Mouse (Mus musculus): ENCODE data around the gene Zfp638. TPM values are rescaled to one million over a fixed set of nuclear protein-coding genes. Genes with fewer than 3 reads are reported as not detected.
"Not testable (repeated sequence)": the region's sequence is repeated elsewhere in the genome, so short reads cannot be mapped to it uniquely, and the experiment has no call there.

Zfp638 gene
- total and polyA plus RNA-seq, 2 experiments from 2014 or later = 31.9 to 40.4 TPM

DNA sequence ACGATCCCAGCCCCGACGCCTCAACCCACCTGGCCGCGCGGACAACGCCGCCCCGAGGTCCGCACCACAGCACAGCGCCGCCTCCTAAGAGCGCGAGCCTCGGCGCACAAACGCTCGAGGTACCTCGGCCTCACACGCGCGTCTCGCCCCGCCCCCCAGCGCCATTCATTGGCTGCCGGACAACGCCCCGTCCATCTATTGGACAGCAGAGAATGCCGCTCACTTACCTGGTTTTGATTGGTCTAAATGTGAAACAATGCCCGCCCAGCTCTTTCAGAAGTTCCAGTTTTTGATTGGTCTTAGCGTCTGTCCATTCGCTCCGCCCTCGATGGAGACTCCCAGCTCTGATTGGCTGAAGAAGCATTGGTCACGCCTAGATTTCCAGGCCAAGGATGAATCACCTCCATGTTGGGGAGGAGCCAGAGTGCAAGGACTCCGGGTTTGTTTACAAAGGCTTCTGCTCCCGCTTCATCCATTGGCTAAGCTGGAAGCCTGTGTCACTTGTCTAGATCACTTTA is 35.2 kb upstream of the Zfp638 start, which contains the start of gene Paip2b:
Gene Paip2b (minus strand): TSS at position 136 of the 518 bp plus-strand sequence.
- H3K27me3 ChIP-seq (ENCODE audit: control insufficient read depth, insufficient read depth, low read length) = no peaks in the 10 kb centered on the region
- WGBS = under 1% methylated on average over 37 of the region's 37 CpGs
- peaks cover 20% of the 10 kb centered on the region; the same call in 1 of the 2 replicates for H3K4me1 ChIP-seq (ENCODE audit: control insufficient read depth, insufficient read depth)
- H3K9ac ChIP-seq (replicated peaks; ENCODE audit: low read depth, low read length) = peak within 1 kb of the TSS; percentile 77
- H3K9me3 ChIP-seq (replicated peaks; ENCODE audit: control insufficient read depth, low read length) = no peaks in the 10 kb centered on the region
- ATAC-seq (ENCODE audit: insufficient read depth, low read depth) = peak; percentile 97
- peak within 1 kb of the TSS; percentile 80 for H3K27ac ChIP-seq (ENCODE audit: low read depth)
- 0 out of 2 replicates have a peak, but pooled peaks cover 4% of the 10 kb centered on the region for H3K36me3 ChIP-seq (replicated peaks; ENCODE audit: control insufficient read depth, insufficient read depth, low read length)
- TF ChIP-seq CTCF (IDR thresholded peaks at IDR 0.05; ENCODE audit: low read depth) (peak; percentile 11; the same call in 1 of the 2 replicates), EP300 (IDR thresholded peaks at IDR 0.05; ENCODE audit: low read depth) (peak; percentile 94)
- H3K4me3 ChIP-seq (ENCODE audit: low read depth, low read length) = peak within 1 kb of the TSS; percentile 71
- peak; percentile 100 for DNase-seq (ENCODE audit: low spot score)
- H3K4me2 ChIP-seq (ENCODE audit: low read depth, low read length) = peak within 1 kb of the TSS; percentile 90

DNA sequence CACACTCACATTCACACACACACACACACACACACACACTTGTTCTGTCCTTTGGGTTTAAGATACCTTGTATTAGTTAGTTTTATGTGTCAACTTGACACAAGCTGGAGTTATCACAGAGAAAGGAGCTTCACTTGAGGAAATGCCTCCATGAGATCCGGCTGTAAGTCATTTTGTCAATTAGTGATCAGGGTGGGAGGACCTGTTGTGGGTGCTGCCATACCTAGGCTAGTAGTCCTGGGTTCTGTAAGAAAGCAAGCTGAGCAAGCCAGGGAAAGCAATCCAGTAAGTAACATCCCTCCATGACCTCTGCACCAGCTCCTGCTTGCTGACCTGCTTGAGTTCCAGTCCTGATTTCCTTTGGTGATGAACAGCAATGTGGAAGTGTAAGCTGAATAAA is 34.5 kb upstream of the Zfp638 start:
- H3K4me1 ChIP-seq (ENCODE audit: control insufficient read depth, insufficient read depth) = peaks cover 20% of the 10 kb centered on the region; the same call in 1 of the 2 replicates
- ATAC-seq (ENCODE audit: insufficient read depth, low read depth); H3K9ac ChIP-seq (replicated peaks; ENCODE audit: low read depth, low read length); DNase-seq (ENCODE audit: low spot score); H3K9me3 ChIP-seq (replicated peaks; ENCODE audit: control insufficient read depth, low read length); H3K36me3 ChIP-seq (replicated peaks; ENCODE audit: control insufficient read depth, insufficient read depth, low read length); H3K27me3 ChIP-seq (ENCODE audit: control insufficient read depth, insufficient read depth, low read length): not testable (repeated sequence)
- WGBS = 65% methylated on average over 1 of the region's 1 CpGs
- H3K27ac ChIP-seq (ENCODE audit: low read depth) = peak overlapping the region; percentile 80
- peak overlapping the region; percentile 41 for H3K4me3 ChIP-seq (ENCODE audit: low read depth, low read length)
- peak overlapping the region; percentile 55 for H3K4me2 ChIP-seq (ENCODE audit: low read depth, low read length)

- Histone ChIP-seq H3K36me3 (replicated peaks; ENCODE audit: control insufficient read depth, insufficient read depth, low read length) (no peaks in the 10 kb centered on the region), H3K9ac (replicated peaks; ENCODE audit: low read depth, low read length) (no peak overlapping the region), H3K4me2 (ENCODE audit: low read depth, low read length) (no peak overlapping the region), H3K9me3 (replicated peaks; ENCODE audit: control insufficient read depth, low read length) (no peaks in the 10 kb centered on the region), H3K4me1 (ENCODE audit: control insufficient read depth, insufficient read depth) (no peaks in the 10 kb centered on the region), H3K4me3 (ENCODE audit: low read depth, low read length) (no peak overlapping the region), H3K27ac (ENCODE audit: low read depth) (no peak overlapping the region), H3K27me3 (ENCODE audit: control insufficient read depth, insufficient read depth, low read length) (no peaks in the 10 kb centered on the region)
- ATAC-seq (ENCODE audit: insufficient read depth, low read depth) (no peak), DNase-seq (ENCODE audit: low spot score) (no peak)
- 90% methylated on average over 2 of the region's 2 CpGs for WGBS
- TF ChIP-seq CTCF (IDR thresholded peaks at IDR 0.05; ENCODE audit: low read depth) (no peak), EP300 (IDR thresholded peaks at IDR 0.05; ENCODE audit: low read depth) (no peak)
Measured at GRCm38 (mm10) chr6:83836826-83837225, 30.1 kb upstream of the Zfp638 start.

- ATAC-seq (ENCODE audit: insufficient read depth, low read depth) (no peak), DNase-seq (ENCODE audit: low spot score) (no peak)
- H3K36me3 ChIP-seq (replicated peaks; ENCODE audit: control insufficient read depth, insufficient read depth, low read length) = no peaks in the 10 kb centered on the region
- TF ChIP-seq EP300 (IDR thresholded peaks at IDR 0.05; ENCODE audit: low read depth) (no peak), CTCF (IDR thresholded peaks at IDR 0.05; ENCODE audit: low read depth) (no peak)
- H3K9ac ChIP-seq (replicated peaks; ENCODE audit: low read depth, low read length) = no peak overlapping the region
- H3K27me3 ChIP-seq (ENCODE audit: control insufficient read depth, insufficient read depth, low read length) = no peaks in the 10 kb centered on the region
- H3K27ac ChIP-seq (ENCODE audit: low read depth) = no peak overlapping the region
- no peak overlapping the region for H3K4me2 ChIP-seq (ENCODE audit: low read depth, low read length)
- H3K4me1 ChIP-seq (ENCODE audit: control insufficient read depth, insufficient read depth) = no peaks in the 10 kb centered on the region
- H3K4me3 ChIP-seq (ENCODE audit: low read depth, low read length) = no peak overlapping the region
- no peaks in the 10 kb centered on the region for H3K9me3 ChIP-seq (replicated peaks; ENCODE audit: control insufficient read depth, low read length)
- WGBS = 49% methylated on average over 2 of the region's 2 CpGs
Measured at GRCm38 (mm10) chr6:83838046-83838445, 28.9 kb upstream of the Zfp638 start.

- TF ChIP-seq CTCF (IDR thresholded peaks at IDR 0.05; ENCODE audit: low read depth) (no peak), EP300 (IDR thresholded peaks at IDR 0.05; ENCODE audit: low read depth) (no peak)
- Histone ChIP-seq H3K4me2 (ENCODE audit: low read depth, low read length) (no peak overlapping the region), H3K9me3 (replicated peaks; ENCODE audit: control insufficient read depth, low read length) (no peaks in the 10 kb centered on the region), H3K4me1 (ENCODE audit: control insufficient read depth, insufficient read depth) (no peaks in the 10 kb centered on the region), H3K4me3 (ENCODE audit: low read depth, low read length) (no peak overlapping the region), H3K9ac (replicated peaks; ENCODE audit: low read depth, low read length) (no peak overlapping the region), H3K27me3 (ENCODE audit: control insufficient read depth, insufficient read depth, low read length) (no peaks in the 10 kb centered on the region), H3K36me3 (replicated peaks; ENCODE audit: control insufficient read depth, insufficient read depth, low read length) (no peaks in the 10 kb centered on the region), H3K27ac (ENCODE audit: low read depth) (no peak overlapping the region)
- DNase-seq (ENCODE audit: low spot score) (no peak), ATAC-seq (ENCODE audit: insufficient read depth, low read depth) (no peak)
- 79% methylated on average over 6 of the region's 6 CpGs for WGBS
Measured at GRCm38 (mm10) chr6:83840086-83840485, 26.8 kb upstream of the Zfp638 start.

DNA sequence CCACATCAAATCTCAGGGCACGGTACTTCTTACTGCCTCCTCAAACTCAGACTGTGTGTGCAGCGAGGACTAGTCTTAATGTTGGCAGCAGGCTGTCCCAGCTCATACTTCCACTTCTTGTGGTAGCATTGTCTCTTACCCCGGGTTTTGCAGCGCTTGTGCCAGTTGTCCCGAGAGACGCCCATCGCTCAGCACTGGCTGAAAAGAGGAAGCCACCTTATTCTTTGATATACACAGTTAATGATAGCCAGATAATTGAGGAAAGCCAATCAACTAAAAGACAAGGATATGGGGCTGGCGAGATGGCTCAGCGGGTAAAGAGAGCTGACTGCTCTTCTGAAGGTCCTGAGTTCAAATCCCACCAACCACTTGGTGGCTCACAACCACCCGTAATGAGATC is 22.0 kb upstream of the Zfp638 start:
- Histone ChIP-seq H3K4me1 (ENCODE audit: control insufficient read depth, insufficient read depth) (no peaks in the 10 kb centered on the region), H3K27me3 (ENCODE audit: control insufficient read depth, insufficient read depth, low read length) (no peaks in the 10 kb centered on the region), H3K9me3 (replicated peaks; ENCODE audit: control insufficient read depth, low read length) (no peaks in the 10 kb centered on the region), H3K4me3 (ENCODE audit: low read depth, low read length) (no peak overlapping the region), H3K4me2 (ENCODE audit: low read depth, low read length) (no peak overlapping the region), H3K36me3 (replicated peaks; ENCODE audit: control insufficient read depth, insufficient read depth, low read length) (no peaks in the 10 kb centered on the region), H3K27ac (ENCODE audit: low read depth) (no peak overlapping the region), H3K9ac (replicated peaks; ENCODE audit: low read depth, low read length) (no peak overlapping the region)
- ATAC-seq (ENCODE audit: insufficient read depth, low read depth) = no peak
- no peak for TF ChIP-seq EP300 (IDR thresholded peaks at IDR 0.05; ENCODE audit: low read depth)
- no peak for DNase-seq (ENCODE audit: low spot score)
- WGBS = 81% methylated on average over 10 of the region's 10 CpGs
